Comparison of ENCODE assay signal across 8 mouse cellular contexts in the genomic region with DNA sequence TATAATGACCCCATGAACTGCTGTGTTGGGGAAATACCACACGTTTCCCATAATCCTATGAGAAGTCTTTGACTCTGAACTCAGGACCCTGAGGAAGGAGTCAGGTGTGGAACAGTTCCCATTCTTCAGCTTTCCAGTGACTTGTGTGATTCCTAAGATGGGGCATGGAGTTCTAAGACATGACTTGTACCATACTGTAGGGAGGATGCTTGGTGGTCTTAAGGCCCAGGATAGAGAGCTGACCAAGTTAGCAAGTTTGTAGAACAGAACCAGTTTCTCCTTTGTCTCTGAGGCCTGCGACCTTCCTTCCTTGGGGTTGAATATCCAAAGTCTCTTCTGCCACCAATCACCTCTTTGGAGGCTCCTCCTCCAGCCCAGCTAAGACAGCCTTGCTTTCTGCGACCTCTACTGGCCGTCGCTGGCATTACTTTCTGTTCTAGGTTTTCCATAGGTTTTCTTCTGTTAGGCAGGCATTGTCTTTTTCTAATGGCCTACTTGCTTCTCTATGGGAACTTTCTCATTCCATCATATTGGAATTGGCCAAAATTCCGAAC. TPM values are rescaled to one million over a fixed set of nuclear protein-coding genes. Genes with fewer than 3 reads are reported as not detected.
DNase-seq lines count a peak whose midpoint lies in the region; ATAC-seq and TF ChIP-seq lines count a peak whose summit lies in the region.

No protein-coding gene starts in this region.

- 16% methylated on average over 6 of the region's 6 CpGs for WGBS in midbrain, embryonic 13.5 days
- WGBS in small intestine, adult 2 months, result 7% methylated on average over 6 of the region's 6 CpGs

- no peaks in the 10 kb centered on the region for H3K36me3 ChIP-seq in midbrain, embryonic 13.5 days
- no peaks in the 10 kb centered on the region for H3K36me3 ChIP-seq in small intestine, adult 2 months (ENCODE audit: control insufficient read depth, insufficient read depth, low read length)

- H3K27me3 ChIP-seq in midbrain, embryonic 13.5 days, result no peaks in the 10 kb centered on the region
- no peaks in the 10 kb centered on the region for H3K27me3 ChIP-seq in small intestine, adult 2 months (ENCODE audit: control insufficient read depth, insufficient read depth, low read length)

- H3K4me2 ChIP-seq in midbrain, embryonic 13.5 days (replicated peaks), result no peak overlapping the region

- no peak overlapping the region for H3K4me3 ChIP-seq in midbrain, embryonic 13.5 days (replicated peaks)
- H3K4me3 ChIP-seq in small intestine, adult 2 months (ENCODE audit: low read depth, low read length), result no peak overlapping the region

- ATAC-seq in inflammation-experienced regulatory T-cells, adult 6 months, result peak; percentile 82
- ATAC-seq in midbrain, embryonic 13.5 days, result peak; percentile 50
- no peak; the same call in 1 of the 2 replicates for ATAC-seq in erythroid progenitor cell, adult 5-6 weeks (replicated peaks; ENCODE audit: low FRiP score, poor library complexity, severe bottlenecking)

- no peak overlapping the region for H3K9ac ChIP-seq in midbrain, embryonic 13.5 days (replicated peaks)

- no peak overlapping the region for H3K27ac ChIP-seq in midbrain, embryonic 13.5 days
- H3K27ac ChIP-seq in small intestine, adult 2 months (ENCODE audit: insufficient read depth, low read depth, low read length), result no peak overlapping the region

- 0 out of 2 replicates have a peak, but pooled peaks cover 3% of the 10 kb centered on the region for H3K4me1 ChIP-seq in midbrain, embryonic 13.5 days (replicated peaks)
- no peaks in the 10 kb centered on the region for H3K4me1 ChIP-seq in small intestine, adult 2 months (ENCODE audit: control insufficient read depth, insufficient read depth, insufficient read length, low read length)

- no peaks in the 10 kb centered on the region for H3K9me3 ChIP-seq in midbrain, embryonic 13.5 days

- no peak for TF ChIP-seq POLR2A in small intestine, adult 2 months (IDR thresholded peaks at IDR 0.05; ENCODE audit: low read depth, low read length)

- peak; percentile 90; the same call in 1 of the 2 replicates for TF ChIP-seq CTCF in small intestine, adult 2 months (IDR thresholded peaks at IDR 0.05; ENCODE audit: extremely low read depth, insufficient read length, insufficient replicate concordance, low read depth, low read length)

- DNase-seq in ZHBTc4 (ENCODE audit: low read depth, low spot score), result peak; percentile 87
- peak; percentile 45 for DNase-seq in cerebellum, adult 9-11 months
- peak; percentile 80 for DNase-seq in gastrocnemius, adult 18-20 months (ENCODE audit: low spot score)
- DNase-seq in left cerebral cortex, adult 8-10 months (ENCODE audit: low spot score in 2 of 2), result peak; percentile 55 to 88

RNA-seq across cellular contexts. Expression of a gene that starts 36.2 kb away (rescaled TPM):
- total RNA-seq in gastrocnemius, adult 18-20 months (2021), result not detected
- polyA plus RNA-seq in inflammation-experienced regulatory T-cells, adult 6 months (2017; shearing (Covaris generic)), result 10 to 100 TPM in 2 of 3 experiments, 1 to 10 TPM in 1; 8.9 to 18.3 (median 18.2) TPM
- under 1 TPM; 0.13 to 0.30 (median 0.18) TPM for total RNA-seq in left cerebral cortex, adult 8-10 months (2022)
- not detected in 2 replicates for polyA plus RNA-seq in midbrain, embryonic 13.5 days (2015; fragmentation: Nextera tagmentation; extraction: Ambion mirVana)
- polyA plus RNA-seq in small intestine, adult 2 months (2012; rRNA removed), result 3.2 and 13.4 TPM in 2 replicates
- not detected in 2 replicates for total RNA-seq in erythroid progenitor cell, adult 5-6 weeks (2015; ENCODE audit: low replicate concordance)
- not detected in 2 replicates for total RNA-seq in erythroid progenitor cell, adult 5-6 weeks (2017; ENCODE audit: low replicate concordance)
